Mouse (Mus musculus) heart, adult 2 months (tissue): ENCODE data around the gene Itpa. TPM values are rescaled to one million over a fixed set of nuclear protein-coding genes. Genes with fewer than 3 reads are reported as not detected.

Experiments
- DNase-seq, 2 experiments: peaks; one replicate each; pipeline ENCODE4 v3.0.0; 2021
- H3K27ac ChIP-seq: fragments of 200-600 bp; 2 replicates; pipeline ENCODE4 v1.8.1; 2022
- H3K27me3 ChIP-seq: fragments of 200-500 bp; 2 replicates; pipeline ENCODE4 v1.6.1; 2012; ENCODE audit warnings: mild to moderate bottlenecking, low read length, inconsistent platforms, mixed read lengths; ENCODE audit not compliant: control insufficient read depth, insufficient read depth
- H3K36me3 ChIP-seq: fragments of 200-500 bp; 2 replicates; pipeline ENCODE4 v1.6.1; 2012; ENCODE audit warnings: low read length, inconsistent platforms; ENCODE audit not compliant: control insufficient read depth, insufficient read depth
- H3K4me1 ChIP-seq: fragments of 200-500 bp; 2 replicates; pipeline ENCODE4 v1.6.1; 2011; ENCODE audit warnings: low read length; ENCODE audit not compliant: control insufficient read depth, insufficient read depth
- H3K4me3 ChIP-seq: fragments of 200-600 bp; 2 replicates; pipeline ENCODE4 v1.8.1; 2022
- H3K79me2 ChIP-seq: fragments of 200-500 bp; replicated peaks from 2 replicates; pipeline ENCODE4 v1.6.1; 2012; ENCODE audit warnings: mild to moderate bottlenecking, inconsistent platforms, low read length, moderate library complexity, mixed read lengths; ENCODE audit not compliant: control insufficient read depth, insufficient read depth
- H3K9ac ChIP-seq: fragments of 200-500 bp; 2 replicates; pipeline ENCODE4 v1.6.1; 2012; ENCODE audit warnings: low read depth, mild to moderate bottlenecking, control low read depth, inconsistent platforms, low read length, mixed read lengths
- CTCF ChIP-seq: fragments of 200-600 bp; IDR thresholded peaks from 2 replicates; pipeline ENCODE4 v1.8.1; 2022; ENCODE audit warnings: antibody characterized with exemption, mild to moderate bottlenecking, moderate library complexity
- EP300 ChIP-seq: fragments of 200-500 bp; IDR thresholded peaks from 2 replicates; pipeline ENCODE4 v1.6.1; 2011; ENCODE audit warnings: low read depth, low read length, control low read depth; ENCODE audit not compliant: insufficient read depth
- POLR2A ChIP-seq: fragments of 200-500 bp; IDR thresholded peaks from 2 replicates; pipeline ENCODE4 v1.6.1; 2011; ENCODE audit warnings: mild to moderate bottlenecking, low read depth, low read length, control low read depth; ENCODE audit not compliant: insufficient read depth
- WGBS: fragments of 180-500 bp; shearing (Covaris S2); methylation state at CpG from one replicate; pipeline ENCODE4 v1.1.7; 2018; 5-methylcytosine and 5-hydroxymethylcytosine counted together
- intact Hi-C: fragments of 180-260 bp; cut with DNase I; formaldehyde crosslinking; loops from one replicate; pipeline ENCODE4 v1.15.1; 2025
- polyA plus RNA-seq: library from polyadenylated mRNA; depleted of rRNA; stranded (reverse); fragments of >200 nt; gene quantifications from 2 replicates; pipeline ENCODE4 v1.2.3, GENCODE M21; 2012; rRNA removed
- total RNA-seq, 2 experiments: library from RNA; stranded (reverse); gene quantifications; 2 replicates each; pipeline ENCODE4 v1.2.3; 2021

The Itpa gene
- total and polyA plus RNA-seq, 3 experiments = 14.9 to 24.0 (median 16.8) TPM

DNA sequence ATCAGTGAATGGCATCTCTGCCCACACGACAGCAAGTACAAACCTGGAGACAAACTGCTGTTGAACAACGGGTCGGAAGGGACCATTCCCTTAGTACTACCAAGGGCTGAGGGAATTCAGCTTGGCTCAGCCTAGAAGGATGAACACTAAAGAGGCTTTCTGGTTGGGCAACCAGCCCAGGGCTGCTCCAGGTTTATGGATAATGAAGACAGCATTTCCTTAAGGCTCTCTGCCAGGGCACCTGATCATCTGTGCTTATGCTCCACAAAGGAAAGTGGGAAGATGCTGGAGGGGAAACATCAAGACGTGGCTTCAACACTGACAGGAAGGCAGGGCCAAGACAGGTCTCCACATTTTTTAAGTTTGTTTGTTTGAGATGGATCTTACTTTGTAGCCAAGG, 57.0 kb downstream of the Itpa start:
- Histone ChIP-seq H3K4me1 (peaks cover 2% of the 10 kb centered on the region; the same call in 1 of the 2 replicates), H3K4me3 (no peak overlapping the region), H3K27me3 (no peaks in the 10 kb centered on the region), H3K27ac (no peak overlapping the region), H3K36me3 (peaks cover 6% of the 10 kb centered on the region), H3K79me2 (no peaks in the 10 kb centered on the region), H3K9ac (no peak overlapping the region)
- intact Hi-C loops = no loop called here
- no peak for TF ChIP-seq POLR2A
- no peak for TF ChIP-seq EP300
- TF ChIP-seq CTCF = no peak
- WGBS = 74% methylated on average over 4 of the region's 4 CpGs
- DNase-seq = no peak

DNA sequence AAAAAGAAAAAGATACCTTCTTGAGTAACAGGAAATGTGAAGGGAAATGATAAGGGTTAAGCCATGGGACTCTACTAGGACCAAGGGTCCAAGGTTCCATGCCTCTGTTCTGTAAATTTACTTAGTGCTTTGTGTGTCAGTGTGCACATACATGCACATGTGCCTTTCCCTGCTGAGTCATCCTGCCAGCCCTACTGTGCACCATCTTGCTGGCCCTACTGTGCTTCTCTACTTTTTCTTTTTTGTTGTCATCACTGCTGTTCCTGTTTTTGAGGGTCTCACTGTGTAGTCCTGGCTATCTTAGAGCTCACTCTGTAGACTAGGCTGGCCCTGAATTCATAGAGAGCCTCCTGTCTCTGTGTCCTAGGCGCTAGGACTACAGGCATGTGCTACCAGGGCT, 60.3 kb downstream of the Itpa start:
- TF ChIP-seq CTCF (no peak), POLR2A (no peak), EP300 (no peak)
- no peak overlapping the region for H3K27ac ChIP-seq
- H3K36me3 ChIP-seq = peaks cover 9% of the 10 kb centered on the region
- 68% methylated on average over 1 of the region's 1 CpGs for WGBS
- no peak overlapping the region for H3K9ac ChIP-seq
- intact Hi-C loops = no loop called here
- H3K4me3 ChIP-seq = no peak overlapping the region
- H3K4me1 ChIP-seq = peaks cover 2% of the 10 kb centered on the region; the same call in 1 of the 2 replicates
- no peak for DNase-seq
- H3K79me2 ChIP-seq = no peaks in the 10 kb centered on the region
- H3K27me3 ChIP-seq = no peaks in the 10 kb centered on the region

DNA sequence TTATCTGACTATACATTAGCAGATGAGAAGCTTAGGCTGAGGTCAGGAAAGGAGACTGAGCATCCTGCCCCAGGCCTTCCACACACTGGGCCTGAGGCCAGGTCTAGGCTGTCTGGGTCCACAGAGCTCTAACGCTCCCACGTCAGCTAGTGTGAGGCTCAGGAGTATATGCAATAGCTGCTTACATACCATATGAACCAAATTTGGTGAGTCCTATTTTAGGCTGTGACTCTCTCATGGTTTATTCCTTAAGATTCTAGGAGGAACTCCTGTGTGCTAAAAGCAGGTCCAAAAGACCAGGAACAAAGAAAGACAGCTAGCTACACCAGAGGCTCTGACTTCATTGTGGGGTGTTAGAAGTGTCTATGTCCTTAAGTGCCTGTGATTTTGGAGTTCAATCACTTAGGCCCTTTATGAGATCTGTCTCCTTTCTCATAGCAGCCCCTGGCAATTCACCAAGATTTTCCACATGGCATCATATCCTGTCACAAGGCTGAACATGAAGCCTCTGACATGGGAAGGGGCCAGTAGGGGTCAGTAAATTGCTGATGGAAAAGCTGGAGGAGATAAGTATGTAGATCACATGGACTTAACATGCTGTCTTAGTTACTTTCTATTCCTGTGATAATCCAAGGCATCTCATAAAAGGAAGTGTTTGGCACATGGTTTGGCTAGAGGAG, 61.6 kb downstream of the Itpa start:
- TF ChIP-seq POLR2A = no peak
- TF ChIP-seq CTCF = no peak
- no peak for TF ChIP-seq EP300
- Histone ChIP-seq H3K27ac (no peak overlapping the region), H3K27me3 (no peaks in the 10 kb centered on the region), H3K79me2 (no peaks in the 10 kb centered on the region), H3K36me3 (peaks cover 12% of the 10 kb centered on the region), H3K4me3 (no peak overlapping the region), H3K4me1 (peaks cover 2% of the 10 kb centered on the region; the same call in 1 of the 2 replicates), H3K9ac (no peak overlapping the region)
- intact Hi-C loops = no loop called here
- no peak for DNase-seq
- WGBS = 56% methylated on average over 2 of the region's 2 CpGs

DNA sequence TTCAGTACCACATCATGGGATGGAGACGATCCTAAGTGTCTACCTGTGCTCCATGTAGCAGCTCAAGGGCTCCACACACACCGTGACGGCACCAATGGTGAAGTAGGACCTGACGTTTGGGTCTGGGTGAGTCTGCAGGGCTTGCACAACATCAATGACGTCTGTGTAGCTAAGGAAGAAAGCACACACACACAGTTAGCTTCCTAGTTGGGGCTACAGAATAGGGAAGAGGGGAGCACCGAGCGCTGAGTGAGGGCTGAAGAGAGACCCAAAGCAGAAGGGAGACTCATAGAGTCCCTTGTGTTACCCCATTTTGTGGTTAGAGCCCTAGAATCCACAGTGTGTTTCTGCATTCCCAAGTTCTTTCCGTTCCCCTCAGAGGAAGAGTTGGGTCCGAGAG, 63.3 kb downstream of the Itpa start:
- H3K36me3 ChIP-seq = peaks cover 12% of the 10 kb centered on the region
- H3K27me3 ChIP-seq = no peaks in the 10 kb centered on the region
- no peak overlapping the region for H3K4me3 ChIP-seq
- H3K79me2 ChIP-seq = no peaks in the 10 kb centered on the region
- H3K4me1 ChIP-seq = peaks cover 2% of the 10 kb centered on the region; the same call in 1 of the 2 replicates
- 86% methylated on average over 9 of the region's 9 CpGs for WGBS
- no peak overlapping the region for H3K27ac ChIP-seq
- no peak overlapping the region for H3K9ac ChIP-seq
- DNase-seq = peak in 1 of 2 experiments; percentile 9
- intact Hi-C loops = no loop called here
- TF ChIP-seq CTCF (no peak), EP300 (no peak), POLR2A (no peak)

Other genes starting within 250 kb of the Itpa start
- 10 to 100 TPM; 26.3 to 26.9 TPM for gene Vps16, start 243.3 kb upstream of the Itpa start, total RNA-seq
- 32.9 and 46.7 TPM in 2 replicates for gene Vps16, start 243.3 kb upstream of the Itpa start, polyA plus RNA-seq
- 1 to 10 TPM; 5.5 TPM for gene Pced1a, start 242.9 kb upstream of the Itpa start, total RNA-seq
- gene Pced1a, start 242.9 kb upstream of the Itpa start, polyA plus RNA-seq = 12.7 and 14.5 TPM in 2 replicates
- gene Ptpra, start 217.3 kb upstream of the Itpa start, total RNA-seq = 10 to 100 TPM; 44.0 to 46.0 TPM
- 27.8 and 37.0 TPM in 2 replicates for gene Ptpra, start 217.3 kb upstream of the Itpa start, polyA plus RNA-seq
- 10 to 100 TPM; 57.6 to 72.9 TPM for gene Mrps26, start 103.9 kb upstream of the Itpa start, total RNA-seq
- gene Mrps26, start 103.9 kb upstream of the Itpa start, polyA plus RNA-seq = 39.4 and 40.9 TPM in 2 replicates
- not detected for gene Oxt, start 91.4 kb upstream of the Itpa start, total RNA-seq
- not detected in 2 replicates for gene Oxt, start 91.4 kb upstream of the Itpa start, polyA plus RNA-seq
- 10 to 100 TPM in 1 of 2 experiments, 1 to 10 TPM in 1; 9.8 to 10.3 TPM for gene Avp, start 85.1 kb upstream of the Itpa start, total RNA-seq
- gene Avp, start 85.1 kb upstream of the Itpa start, polyA plus RNA-seq = not detected in 2 replicates
- gene Fastkd5, start 37.6 kb upstream of the Itpa start, total RNA-seq = 1 to 10 TPM; 7.5 to 9.0 TPM
- gene Fastkd5, start 37.6 kb upstream of the Itpa start, polyA plus RNA-seq = 2.2 and 5.1 TPM in 2 replicates
- 1 to 10 TPM; 3.9 to 5.2 TPM for gene Ubox5, start 37.6 kb upstream of the Itpa start, total RNA-seq
- 5.0 and 5.6 TPM in 2 replicates for gene Ubox5, start 37.6 kb upstream of the Itpa start, polyA plus RNA-seq
- gene Lzts3, start 24.8 kb upstream of the Itpa start, total RNA-seq = 1 to 10 TPM; 4.9 to 5.1 TPM
- gene Lzts3, start 24.8 kb upstream of the Itpa start, polyA plus RNA-seq = 5.8 and 7.2 TPM in 2 replicates
- 10 to 100 TPM; 71.1 to 96.0 TPM for gene Ddrgk1, start 3.0 kb upstream of the Itpa start, total RNA-seq
- 35.2 and 47.0 TPM in 2 replicates for gene Ddrgk1, start 3.0 kb upstream of the Itpa start, polyA plus RNA-seq
- gene Slc4a11, start 29.9 kb downstream of the Itpa start, total RNA-seq = under 1 TPM; 0.10 to 0.14 TPM
- 0.37 and 0.38 TPM in 2 replicates for gene Slc4a11, start 29.9 kb downstream of the Itpa start, polyA plus RNA-seq
- gene 4930402H24Rik, start 238.8 kb downstream of the Itpa start, total RNA-seq = 10 to 100 TPM; 50.7 to 52.3 TPM
- gene 4930402H24Rik, start 238.8 kb downstream of the Itpa start, polyA plus RNA-seq = 34.2 and 62.3 TPM in 2 replicates
- gene Atrn, start 238.9 kb downstream of the Itpa start, total RNA-seq = 10 to 100 TPM; 23.8 to 24.0 TPM
- gene Atrn, start 238.9 kb downstream of the Itpa start, polyA plus RNA-seq = 8.2 and 16.4 TPM in 2 replicates